Mouse (Mus musculus): ENCODE results near the gene Rab8a.

The Rab8a gene

DNA sequence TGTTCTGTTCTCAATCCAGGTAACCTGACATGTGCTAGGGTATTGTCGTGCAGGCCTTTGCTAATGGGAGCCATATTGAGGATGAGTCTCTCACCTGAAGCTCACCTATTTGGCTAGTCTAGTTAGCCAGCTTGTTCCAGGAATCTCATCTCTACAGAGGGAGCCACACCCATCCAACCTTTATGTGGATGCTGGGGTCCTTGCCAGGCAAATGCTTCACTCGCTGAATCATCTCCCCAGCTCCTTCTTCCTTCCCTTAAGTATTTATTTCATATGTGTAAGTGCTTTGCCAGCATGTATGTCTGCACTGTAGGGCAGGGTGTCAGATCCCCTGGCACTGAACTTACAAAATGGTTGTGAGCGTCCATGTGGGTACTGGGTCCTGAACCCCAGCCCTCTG, 14.4 kb upstream of the Rab8a start:
- DNase-seq, result no peak

DNA sequence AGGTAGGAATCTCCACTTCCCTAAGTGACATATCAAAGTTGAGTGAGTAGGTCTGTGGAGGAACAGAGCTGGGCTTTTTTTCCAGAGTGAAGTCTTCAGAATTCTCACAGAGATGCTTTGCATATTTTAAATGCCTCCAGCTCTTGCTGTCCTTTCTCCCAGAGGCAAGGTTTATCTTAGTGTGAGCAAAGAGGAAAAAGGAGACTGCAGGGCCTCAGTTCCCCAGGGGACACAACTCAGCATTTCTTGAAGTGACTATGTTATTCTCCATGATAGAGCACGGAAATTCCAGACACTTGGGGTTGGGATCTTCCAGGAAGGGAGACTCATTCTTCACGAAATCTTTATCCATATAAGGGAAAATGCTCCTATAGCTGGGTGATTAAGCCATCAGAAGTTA, 13.7 kb upstream of the Rab8a start:
- no peak for DNase-seq

DNA sequence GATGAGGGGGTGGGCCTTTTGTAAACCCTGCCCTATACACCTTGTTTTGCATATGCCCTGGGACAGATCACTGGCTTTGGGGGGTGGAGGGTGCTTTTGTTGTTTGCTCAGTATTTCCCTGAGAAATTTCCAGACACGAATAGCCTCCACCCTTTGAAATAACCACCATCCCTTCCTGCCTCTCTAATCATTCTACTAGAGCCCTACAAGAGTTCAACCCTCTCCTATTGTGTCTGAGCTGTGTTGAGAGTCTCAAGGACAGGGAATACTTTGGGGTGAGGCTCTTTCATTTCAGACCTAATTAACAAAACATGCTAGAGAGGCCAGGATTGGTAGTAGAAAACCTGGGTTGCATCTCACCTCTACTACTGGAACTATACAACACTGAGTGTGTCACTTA, 11.9 kb upstream of the Rab8a start:
- no peak for DNase-seq

DNA sequence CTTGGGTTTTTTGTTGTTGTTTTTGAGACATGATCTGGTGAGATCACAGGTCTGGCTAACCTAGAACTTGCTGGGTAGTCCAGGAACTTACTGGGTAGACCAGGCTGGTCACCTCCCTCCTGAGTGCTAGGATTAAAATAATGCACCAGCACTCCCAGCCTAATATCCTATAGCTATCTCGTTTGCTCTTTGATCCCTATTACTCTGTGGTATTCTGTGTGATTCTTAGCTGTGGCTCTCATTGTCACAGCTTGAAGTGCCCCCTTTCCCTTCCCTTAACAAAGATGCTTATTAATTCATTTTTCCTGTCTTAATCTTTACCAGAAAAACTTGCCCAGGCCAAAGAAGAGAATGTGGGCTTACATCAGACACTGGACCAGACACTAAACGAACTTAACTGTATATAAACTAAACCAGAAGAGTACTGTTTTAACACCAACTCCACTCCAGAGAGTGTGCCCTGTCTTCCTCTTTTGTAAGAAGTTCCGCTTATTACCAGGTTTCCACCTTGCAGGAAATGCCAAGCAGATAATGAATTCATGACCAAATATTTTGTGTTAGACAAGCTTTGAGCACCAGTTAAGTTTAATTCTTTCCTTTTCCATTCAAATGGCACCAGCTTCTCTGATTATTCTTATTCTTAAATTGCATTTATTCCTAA, 9.5 kb upstream of the Rab8a start:
- no peak for DNase-seq

DNA sequence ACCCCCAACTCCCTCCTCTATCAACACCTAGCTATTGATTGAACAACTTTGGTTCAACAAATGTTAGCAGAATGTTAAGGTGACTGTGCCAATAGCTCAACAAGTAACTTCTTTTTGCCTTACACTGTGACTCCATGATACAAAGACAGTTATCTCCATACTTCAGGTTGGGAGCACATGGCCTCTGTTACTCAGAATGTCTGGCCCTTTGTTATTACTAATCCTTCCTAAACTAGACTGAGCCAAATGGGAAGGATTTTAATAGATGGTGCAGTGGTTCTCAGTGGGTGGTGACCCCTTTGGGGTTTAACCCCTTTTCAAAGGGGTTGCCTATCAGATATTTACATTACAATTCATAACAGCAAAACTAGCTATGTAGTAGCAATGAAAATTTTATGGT, 7.6 kb upstream of the Rab8a start:
- no peak for DNase-seq

DNA sequence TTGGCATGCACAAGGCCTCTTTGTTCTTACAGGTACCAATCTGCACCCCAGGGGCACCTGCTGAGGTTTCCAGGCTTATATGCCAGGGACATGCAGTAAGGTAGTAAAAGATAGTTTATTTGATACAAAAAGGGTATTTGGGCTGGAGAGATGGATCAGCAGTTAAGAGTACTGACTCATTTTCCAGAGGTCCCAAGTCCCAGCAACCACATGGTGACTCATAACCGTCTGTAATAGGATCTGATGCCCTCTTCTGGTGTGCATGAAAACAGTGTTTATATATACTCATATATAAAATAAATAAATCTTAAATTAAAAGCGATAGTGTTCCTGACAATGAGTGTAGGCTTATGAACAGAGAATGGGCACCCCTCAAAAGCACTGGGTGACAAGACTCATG, 2.9 kb upstream of the Rab8a start:
- DNase-seq, result no peak

DNA sequence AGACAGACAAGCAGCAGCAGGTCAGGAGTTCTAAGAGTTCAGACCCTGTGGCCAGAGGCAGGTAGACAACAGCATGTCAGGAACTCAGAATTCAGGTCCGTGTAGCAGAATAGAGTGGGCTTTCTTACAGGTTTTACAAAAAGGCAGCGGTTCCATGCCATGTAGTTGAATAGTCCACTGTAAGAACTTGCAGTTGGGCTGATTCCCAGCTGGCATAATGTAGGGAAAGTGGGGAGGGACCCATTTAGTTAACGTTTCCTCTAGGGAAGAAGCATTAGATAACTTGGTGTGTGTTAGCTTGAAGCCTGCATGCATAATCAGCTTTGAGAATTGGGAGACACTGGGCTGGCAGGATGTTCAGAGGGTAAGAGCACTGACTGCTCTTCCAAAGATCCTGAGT, 2.3 kb upstream of the Rab8a start:
- no peak for DNase-seq

DNA sequence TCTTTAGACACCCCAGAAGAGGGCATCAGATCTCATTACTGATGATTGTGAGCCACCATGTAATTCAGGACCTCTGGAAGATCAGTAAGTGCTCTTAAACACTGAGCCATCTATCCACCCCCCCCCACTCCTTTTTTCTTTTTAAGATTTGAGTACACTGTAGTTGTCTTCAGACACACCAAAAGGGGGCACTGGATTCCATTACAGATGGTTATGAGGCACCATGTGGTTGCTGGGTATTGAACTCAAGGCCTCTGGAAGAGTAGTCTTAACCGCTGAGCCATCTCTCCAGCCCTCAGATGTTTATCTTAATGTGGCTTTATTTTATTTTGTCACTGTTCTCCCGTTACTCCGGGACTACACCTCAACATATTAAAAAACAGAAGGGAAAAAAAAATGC, 993 bp upstream of the Rab8a start:
- DNase-seq, result no peak

DNA sequence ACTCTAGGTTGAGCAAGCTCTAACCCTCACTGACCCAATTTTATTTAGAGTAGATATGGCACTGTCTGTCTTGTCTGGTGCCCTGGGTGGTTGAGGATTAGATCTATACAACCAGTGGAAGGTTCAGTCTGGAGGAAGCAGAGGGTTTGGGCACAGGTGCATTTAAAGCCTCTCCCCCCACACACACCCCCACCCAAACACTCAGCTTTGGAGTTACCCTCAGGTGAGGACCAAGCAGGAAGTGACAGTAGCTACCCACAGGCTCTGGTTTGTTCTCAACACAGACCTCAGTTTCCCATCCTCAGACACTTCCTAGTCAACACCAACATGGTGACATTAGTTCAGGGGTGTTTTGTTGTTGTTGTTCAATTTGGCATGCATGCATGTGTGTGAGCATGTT, 1.8 kb downstream of the Rab8a start:
- DNase-seq, result no peak

DNA sequence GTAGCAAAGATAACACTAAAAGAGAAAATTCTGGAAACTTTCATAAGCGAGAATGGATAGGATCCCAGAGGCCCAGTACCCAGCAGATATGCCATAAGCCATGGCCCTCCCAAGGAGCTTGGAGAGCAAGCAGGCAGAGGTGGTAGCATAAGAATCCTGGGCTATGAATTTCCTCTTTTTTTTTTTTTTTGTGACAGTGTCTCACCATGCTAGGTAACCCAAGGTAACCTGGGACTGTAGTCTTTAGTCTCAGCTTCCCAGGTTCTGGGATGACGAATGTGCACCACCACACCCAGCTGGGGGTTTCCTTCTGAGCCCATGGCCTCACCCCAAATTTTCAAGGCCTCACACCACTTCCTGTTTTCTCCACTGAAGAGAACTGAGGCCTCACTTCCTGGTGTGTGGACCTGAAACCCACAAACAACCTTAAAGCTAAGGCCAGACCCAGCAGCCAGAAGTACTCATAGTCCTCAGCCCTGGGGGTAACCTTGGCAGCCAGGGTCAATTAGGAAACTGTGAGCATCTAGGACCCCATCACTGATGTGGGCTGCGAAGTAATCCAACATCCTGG, 8.2 kb downstream of the Rab8a start:
- no peak for DNase-seq

DNA sequence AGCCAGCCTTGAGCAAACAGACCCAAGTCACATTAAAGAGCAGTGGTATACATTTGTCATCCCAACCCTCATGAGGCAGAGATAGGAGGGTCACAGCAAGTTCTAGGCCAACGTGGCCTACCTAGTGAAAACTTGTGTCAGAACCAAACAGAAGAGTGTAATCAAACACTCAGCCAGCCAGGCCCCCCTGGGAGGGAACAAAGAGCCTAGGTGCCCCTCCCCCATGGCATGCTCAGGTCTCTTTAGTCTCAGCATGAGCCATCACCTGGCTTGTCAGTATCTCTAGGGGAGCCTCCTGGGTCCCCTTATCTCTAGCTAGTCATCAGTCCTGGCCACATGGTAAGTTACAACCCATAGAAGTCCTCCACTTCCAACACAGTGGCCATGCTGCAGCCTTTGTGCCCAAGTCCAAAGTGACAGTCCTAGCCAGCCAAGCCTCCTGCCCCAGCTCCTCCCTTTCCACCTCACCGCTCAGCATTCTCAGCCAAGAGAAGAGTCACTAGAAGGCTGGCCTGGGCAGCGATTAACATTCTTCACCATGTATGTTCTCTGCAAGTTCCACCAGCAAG, 8.8 kb downstream of the Rab8a start:
- DNase-seq, result peak in 1 of 2 experiments; percentile 42

DNA sequence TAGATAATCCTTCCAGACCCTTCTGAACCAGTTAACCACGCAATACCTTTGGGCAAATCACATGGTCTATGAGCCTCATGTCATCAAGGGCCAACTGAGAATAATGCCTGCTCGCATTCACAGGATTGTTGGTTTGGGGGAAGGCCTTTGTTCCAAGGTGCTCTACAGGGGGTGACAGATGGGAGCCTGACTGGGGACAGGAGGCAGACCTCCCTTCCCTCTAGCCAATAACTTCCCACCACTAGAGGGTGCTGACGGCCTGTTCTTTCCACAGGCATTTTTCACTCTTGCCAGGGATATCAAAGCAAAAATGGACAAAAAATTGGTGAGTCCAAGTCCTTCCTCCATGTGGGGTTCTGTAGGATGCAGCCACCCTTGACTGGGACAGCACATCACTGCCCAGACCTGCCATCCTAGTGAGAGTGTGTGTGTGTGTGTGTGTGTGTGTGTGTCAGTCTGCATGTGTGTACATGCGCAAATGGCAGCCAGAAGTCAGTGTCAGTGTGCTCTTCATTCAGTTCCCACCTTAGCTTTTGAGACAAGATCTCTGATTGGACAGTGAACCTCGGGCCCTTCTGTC, 16.4 kb downstream of the Rab8a start:
- DNase-seq, result peak; percentile 84

DNA sequence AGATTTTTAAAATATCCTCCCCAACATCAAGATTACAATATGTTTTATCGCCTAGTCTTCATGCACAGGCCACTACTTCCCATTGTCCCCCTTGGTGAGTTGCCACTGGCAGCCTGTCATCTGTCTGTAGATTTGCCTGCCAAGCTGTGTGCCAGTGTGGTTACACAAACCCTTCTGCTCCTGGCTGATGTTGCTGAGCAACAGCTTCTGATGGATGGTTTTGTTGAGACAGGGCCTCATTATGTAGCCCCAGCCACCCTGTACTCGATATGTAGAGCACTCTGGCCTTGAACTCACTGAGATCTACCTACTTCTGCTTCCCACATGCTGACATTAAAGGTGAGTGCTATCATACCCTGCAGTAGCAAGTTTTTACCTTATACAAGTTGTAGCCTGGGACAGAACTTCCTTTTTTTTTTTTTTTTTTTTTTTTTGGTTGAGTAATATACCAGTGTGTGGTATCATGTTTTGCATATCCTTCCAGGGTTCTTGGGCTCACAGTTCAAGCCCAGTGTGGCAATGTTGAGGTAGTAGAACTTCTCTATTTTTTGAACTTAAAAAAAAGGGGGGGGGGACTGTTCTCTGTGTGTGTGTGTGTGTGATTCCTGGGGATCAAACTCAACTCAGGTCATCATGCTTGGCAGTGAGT, 22.7 kb downstream of the Rab8a start:
- DNase-seq, result no peak

DNA sequence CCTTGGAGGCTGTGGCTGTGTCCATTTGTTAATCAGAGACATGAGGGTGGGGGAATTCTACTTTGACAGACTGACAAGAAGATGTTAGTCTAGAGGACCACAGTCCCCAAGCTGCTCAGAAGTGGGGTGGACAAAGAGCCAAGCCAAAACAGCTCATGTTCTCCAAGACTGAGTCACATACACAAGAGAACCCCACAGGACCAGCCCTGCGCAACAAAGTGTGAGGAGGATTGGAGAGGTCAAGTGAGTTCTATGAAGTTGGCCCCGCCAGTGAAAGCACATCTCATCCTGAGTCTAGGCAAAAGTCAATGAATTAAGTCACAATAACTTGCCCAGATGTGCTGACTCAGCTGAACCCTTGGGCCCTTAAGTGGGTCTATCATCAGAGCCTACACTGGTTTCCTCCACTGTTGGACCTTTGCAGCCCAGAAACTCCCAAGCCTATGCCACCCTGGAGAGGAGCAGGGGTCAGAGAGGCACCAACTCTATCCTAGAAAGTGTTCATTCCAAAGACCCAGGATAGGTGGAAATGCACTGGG, 26.9 kb downstream of the Rab8a start:
- no peak for DNase-seq

DNA sequence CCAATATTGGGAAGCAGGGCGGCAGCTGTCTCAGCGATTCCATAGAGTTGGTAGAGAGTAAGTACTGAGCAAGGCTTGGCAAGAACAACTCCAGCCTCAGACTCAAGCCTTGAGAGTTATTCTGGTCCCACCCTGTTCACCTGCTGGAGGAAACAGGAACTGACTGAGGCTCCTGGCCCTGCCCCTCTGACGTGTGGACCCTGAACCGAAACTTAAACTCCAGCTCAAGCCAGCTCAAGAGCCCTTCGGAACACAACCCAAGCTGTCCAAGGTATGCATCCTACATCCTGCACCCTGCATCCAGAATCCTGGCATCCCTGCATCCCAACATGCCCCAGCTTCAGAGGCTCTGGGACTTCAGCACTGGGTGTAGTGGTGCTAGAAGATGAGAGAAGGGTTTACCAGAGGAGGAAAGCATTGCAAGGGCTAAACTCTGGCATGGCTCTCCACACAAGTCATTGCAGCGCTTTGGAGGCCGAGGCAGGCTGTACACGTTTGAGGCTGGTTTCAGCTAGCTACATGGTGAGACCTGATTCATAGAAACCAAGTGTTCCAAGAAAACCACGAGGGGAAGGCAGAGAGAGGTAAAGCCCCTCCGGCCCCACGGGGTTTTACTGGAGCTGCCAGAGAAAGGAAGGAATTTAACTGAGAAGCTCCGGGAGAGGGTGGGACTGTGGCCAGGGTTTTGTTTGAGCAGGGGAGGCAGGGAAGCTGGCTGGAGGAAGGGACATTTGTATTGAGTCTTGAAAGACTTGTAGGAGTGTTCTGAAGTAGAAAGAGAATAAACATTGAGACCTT, 28.6 kb downstream of the Rab8a start, which contains the start of gene Hsh2d:
Hsh2d (plus strand) TSS at position 222 of the 798 bp plus-strand sequence.
- DNase-seq, result peak in 1 of 2 experiments; percentile 30

DNA sequence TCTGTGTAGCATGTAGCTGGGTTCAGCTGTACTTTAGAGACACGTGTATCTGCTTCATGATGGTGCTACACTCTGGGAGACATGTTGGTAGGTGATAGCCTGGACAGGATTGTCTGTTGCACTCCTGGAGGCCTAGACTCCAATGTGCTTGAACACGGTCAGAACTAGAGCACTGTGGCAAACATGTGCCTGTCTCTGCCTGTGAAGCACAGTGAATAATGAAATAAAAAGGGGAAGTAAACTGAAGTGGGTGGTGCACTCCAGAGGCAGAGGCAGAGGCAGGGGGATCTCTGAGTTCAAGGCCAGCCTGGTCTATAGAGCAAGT, 29.2 kb downstream of the Rab8a start:
- DNase-seq, result no peak

DNA sequence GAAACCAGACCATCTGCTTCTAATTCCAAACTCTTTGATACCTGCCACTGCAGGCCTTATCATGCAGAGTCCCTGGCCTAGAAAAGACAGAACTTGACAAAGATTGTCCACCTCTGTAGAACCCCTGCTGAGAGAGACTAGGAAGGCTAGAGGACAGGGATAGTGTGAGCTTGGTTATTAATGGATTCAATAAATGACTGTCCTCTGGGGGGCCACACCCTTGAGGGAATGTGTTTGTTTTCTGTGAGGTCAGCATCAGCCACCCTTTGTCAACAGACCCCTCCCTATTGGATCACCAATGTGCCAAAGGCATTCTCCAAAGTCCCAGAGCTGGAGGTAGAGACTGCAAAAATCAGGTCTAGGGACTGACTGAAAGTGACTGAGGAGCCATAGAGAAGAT, 31.1 kb downstream of the Rab8a start:
- no peak for DNase-seq

DNA sequence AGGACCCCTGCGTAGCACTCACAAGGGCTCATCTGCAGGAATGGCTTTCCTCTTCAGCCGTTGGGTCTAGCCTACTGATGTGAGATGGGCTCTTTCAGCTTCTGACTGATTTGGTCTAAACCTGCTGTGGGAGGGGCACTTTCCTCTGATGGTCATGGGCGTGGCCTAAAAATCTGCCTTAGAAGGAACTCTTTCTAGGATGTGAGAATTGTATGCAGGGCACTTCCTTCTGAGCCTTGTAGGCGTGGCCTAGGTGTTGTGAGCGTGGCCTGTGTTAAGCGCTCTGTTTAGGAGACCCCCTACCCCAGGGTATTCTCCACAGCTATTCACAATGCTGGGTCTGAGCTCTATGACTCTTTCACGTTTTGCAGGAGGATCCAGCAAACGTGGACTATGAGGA, 37.0 kb downstream of the Rab8a start:
- no peak for DNase-seq

DNA sequence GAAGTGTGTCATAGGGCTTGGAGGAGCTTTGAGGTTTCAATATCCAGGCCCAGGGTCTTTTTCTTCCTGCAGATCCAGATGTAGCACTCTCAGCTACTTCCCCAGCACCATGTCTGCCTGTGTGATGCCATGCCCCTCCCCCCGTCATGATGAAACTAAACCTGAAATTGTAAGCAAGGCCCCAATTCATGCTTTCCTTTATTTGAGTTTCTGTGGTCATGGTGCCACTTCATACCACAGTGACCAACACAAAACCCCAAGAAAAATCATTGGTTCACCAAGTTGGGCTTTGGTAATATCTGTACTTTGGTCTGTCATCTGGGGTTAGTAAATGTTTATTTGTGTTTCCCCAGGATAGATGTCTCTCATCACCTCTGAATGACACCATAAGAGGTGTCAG, 47.6 kb downstream of the Rab8a start:
- no peak for DNase-seq

DNA sequence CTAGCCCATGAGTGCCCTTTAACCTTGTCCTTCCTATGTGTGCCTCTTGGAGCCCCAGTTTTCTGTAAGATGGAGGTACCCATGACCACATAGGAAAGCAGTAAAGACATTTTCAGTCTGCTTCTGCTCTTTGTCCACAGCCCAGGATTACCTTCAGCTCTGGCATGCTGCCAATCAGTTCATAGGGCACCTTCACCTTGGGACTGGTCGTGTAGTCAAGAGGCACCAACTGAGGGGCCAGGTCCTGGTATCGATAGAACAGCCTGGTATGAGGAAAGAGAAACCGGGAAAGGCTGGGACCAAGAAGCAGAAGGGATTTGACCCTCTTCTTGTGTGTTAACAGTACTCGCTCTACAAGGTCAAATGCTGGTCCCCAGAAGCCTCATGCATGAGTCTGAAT, 49.2 kb downstream of the Rab8a start:
- DNase-seq, result no peak

DNA sequence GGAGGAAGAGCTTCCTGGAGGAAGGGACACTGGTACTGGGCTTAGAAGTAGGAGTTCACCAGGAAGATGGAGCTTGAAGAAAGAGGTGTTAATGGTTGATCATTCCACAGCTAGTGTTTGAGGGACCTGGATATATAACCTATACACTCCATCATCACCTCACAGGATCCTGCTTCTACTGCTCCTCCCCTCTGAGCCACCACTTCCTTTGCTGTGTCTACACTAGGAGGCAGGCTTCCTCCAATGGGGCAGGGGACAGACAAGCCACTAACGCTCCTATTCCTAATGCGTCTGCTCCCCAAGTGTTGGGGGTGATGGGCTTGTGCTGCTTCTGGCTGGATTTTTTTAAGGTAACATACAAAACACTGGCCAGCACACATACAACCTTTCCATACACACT, 49.7 kb downstream of the Rab8a start:
- DNase-seq, result no peak

DNA sequence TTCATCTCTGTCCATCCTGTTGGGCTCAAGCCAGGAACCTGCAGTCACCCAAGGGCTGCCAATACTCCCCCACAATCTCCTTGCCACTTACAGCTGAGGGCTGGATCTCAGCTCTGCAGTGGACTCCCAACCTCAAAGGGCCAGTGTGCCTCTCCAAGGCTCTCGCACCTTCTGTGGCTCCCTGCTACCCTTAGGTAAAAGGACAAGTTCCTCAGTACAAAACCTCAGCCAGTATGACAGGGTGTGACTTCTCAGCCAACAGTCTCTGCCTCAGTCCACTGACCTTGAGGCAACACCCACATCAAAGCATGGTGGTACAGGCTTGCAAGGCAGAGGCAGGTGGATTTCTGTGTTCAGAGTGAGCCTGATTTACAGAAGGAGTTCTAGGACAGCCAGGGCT, 50.8 kb downstream of the Rab8a start:
- no peak for DNase-seq

DNA sequence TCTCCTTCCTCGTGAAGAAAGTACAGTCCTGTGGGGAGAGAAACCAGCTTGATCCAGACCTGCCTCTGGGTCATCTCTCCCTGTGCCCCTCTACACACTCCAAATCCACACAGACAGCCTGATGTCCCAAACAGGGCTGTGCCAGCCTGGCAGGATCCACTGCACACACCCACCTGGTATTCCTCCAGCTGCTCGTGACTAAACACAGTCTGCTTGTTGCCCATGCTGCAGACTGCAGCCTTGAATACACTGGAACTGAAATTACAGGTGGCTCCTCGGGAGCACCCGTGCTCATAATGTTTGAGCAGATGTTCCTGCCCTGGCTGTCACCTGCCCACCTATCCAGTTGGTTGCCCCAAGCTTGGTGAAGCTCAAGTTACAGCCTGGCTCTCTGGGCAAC, 51.8 kb downstream of the Rab8a start, which contains the start of gene Cib3:
Cib3 (minus strand) TSS at position 87 of the 400 bp plus-strand sequence.
- DNase-seq, result no peak

Data from kidney, postnatal 4 days (tissue).